Mouse (Mus musculus) megakaryocyte, adult 5-6 weeks (primary cell): ENCODE measurements around the gene Brca2. TPM values are rescaled to one million over a fixed set of nuclear protein-coding genes. Genes with fewer than 3 reads are reported as not detected.

ENCODE experiments used
- ATAC-seq: 2 replicates; pipeline ENCODE4 v1.8.0; 2016; ENCODE audit warnings: mild to moderate bottlenecking, inconsistent platforms; ENCODE audit not compliant: poor library complexity, severe bottlenecking
- total RNA-seq, 2 experiments: library from RNA; stranded (forward) in 1 of 2; stranded (reverse) in 1 of 2; fragments of 153-499, 151-499 nt in 1 of 2; fragments of 221-1000, 200-1000 nt in 1 of 2; gene quantifications; 2 replicates each; pipeline versions ENCODE4 v1.2.3 to v1.2.4; 2015 to 2017

Brca2 gene
- total RNA-seq, 2 experiments from 2014 or later, result 9.9 to 13.6 TPM

GRCm38 (mm10) chr5:150561783-150562182, 39.4 kb downstream of the Brca2 start:
- no peak for ATAC-seq

- no peak for ATAC-seq
Observed at GRCm38 (mm10) chr5:150564426-150564825, 42.0 kb downstream of the Brca2 start.

GRCm38 (mm10) chr5:150566226-150566625, 43.8 kb downstream of the Brca2 start:
- ATAC-seq, result no peak

GRCm38 (mm10) chr5:150566971-150567370, 44.5 kb downstream of the Brca2 start:
- no peak for ATAC-seq

- no peak for ATAC-seq
Observed at GRCm38 (mm10) chr5:150570496-150571219, 48.2 kb downstream of the Brca2 start.

- no peak for ATAC-seq
Observed at GRCm38 (mm10) chr5:150574403-150574802, 52.0 kb downstream of the Brca2 start.

GRCm38 (mm10) chr5:150574885-150575284, 52.5 kb downstream of the Brca2 start:
- no peak for ATAC-seq

GRCm38 (mm10) chr5:150576832-150577231, 54.4 kb downstream of the Brca2 start:
- ATAC-seq, result no peak

- peak; percentile 33; the same call in 1 of the 2 replicates for ATAC-seq
Observed at GRCm38 (mm10) chr5:150578613-150579171, 56.3 kb downstream of the Brca2 start.

GRCm38 (mm10) chr5:150581180-150581579, 58.8 kb downstream of the Brca2 start:
- ATAC-seq, result no peak

- no peak for ATAC-seq
Observed at GRCm38 (mm10) chr5:150583181-150583580, 60.8 kb downstream of the Brca2 start.

- ATAC-seq, result peak; percentile 71
Observed at GRCm38 (mm10) chr5:150583622-150584336, 61.3 kb downstream of the Brca2 start.

GRCm38 (mm10) chr5:150584337-150584729, 61.9 kb downstream of the Brca2 start:
- peak; percentile 27; the same call in 1 of the 2 replicates for ATAC-seq

- no peak for ATAC-seq
Observed at GRCm38 (mm10) chr5:150589945-150590344, 67.5 kb downstream of the Brca2 start.

- ATAC-seq, result peak; percentile 62
Observed at GRCm38 (mm10) chr5:150592186-150592903, 69.9 kb downstream of the Brca2 start.

GRCm38 (mm10) chr5:150592904-150593755, 70.7 kb downstream of the Brca2 start:
- peak; percentile 8 for ATAC-seq

- ATAC-seq, result peak; percentile 13
Observed at GRCm38 (mm10) chr5:150593756-150594648, 71.6 kb downstream of the Brca2 start.

GRCm38 (mm10) chr5:150594649-150595339, 72.4 kb downstream of the Brca2 start:
- peak; percentile 2; the same call in 1 of the 2 replicates for ATAC-seq
